In the genomic region with DNA sequence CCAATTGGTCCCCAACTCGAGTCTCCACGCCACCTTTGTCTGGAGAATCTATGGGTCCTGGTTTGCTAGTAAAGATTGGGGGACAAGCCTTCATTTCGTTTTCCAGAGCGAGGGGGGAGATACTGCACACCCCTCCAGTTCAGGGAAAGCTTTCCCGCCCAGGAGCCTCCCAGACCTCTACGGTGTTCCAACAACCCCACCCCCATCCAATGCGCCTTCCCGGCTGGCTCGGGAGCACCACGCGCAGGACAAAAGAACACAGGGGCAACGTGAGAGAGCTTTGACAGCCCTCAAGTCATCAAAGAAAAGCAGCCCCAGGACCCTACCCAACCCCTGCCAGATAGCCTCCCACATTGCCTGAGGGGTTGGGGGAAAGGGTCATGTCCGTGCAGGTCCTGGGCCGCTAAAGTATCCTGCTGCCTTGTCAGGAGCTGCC, we compare ENCODE assay signal across 8 mouse cellular contexts. TPM values are rescaled to one million over a fixed set of nuclear protein-coding genes. Genes with fewer than 3 reads are reported as not detected.
DNase-seq lines count a peak whose midpoint lies in the region; ATAC-seq lines count a peak whose summit lies in the region.

No protein-coding gene starts in this region.

- no peak for ATAC-seq in embryonic facial prominence, embryonic 15.5 days (ENCODE audit: insufficient number of reproducible peaks, low FRiP score, low TSS enrichment, low read depth)
- ATAC-seq in liver, embryonic 13.5 days (ENCODE audit: low read depth), result no peak
- no peak for ATAC-seq in neural tube, embryonic 13.5 days (ENCODE audit: low read depth)

- whole genome bisulfite sequencing in embryonic facial prominence, embryonic 15.5 days, result 0% methylated on average over 14 of the region's 14 CpGs
- 1% methylated on average over 14 of the region's 14 CpGs for WGBS in liver, embryonic 13.5 days (ENCODE audit: insufficient replicate concordance)
- WGBS in neural tube, embryonic 13.5 days, result 0% methylated on average over 14 of the region's 14 CpGs

- H3K36me3 ChIP-seq in embryonic facial prominence, embryonic 15.5 days, result no peaks in the 10 kb centered on the region
- no peaks in the 10 kb centered on the region for H3K36me3 ChIP-seq in liver, embryonic 13.5 days
- no peaks in the 10 kb centered on the region for H3K36me3 ChIP-seq in neural tube, embryonic 13.5 days

- H3K4me2 ChIP-seq in embryonic facial prominence, embryonic 15.5 days (replicated peaks), result peak overlapping the region; percentile 82
- H3K4me2 ChIP-seq in liver, embryonic 13.5 days, result peak overlapping the region; percentile 79
- H3K4me2 ChIP-seq in neural tube, embryonic 13.5 days, result peak overlapping the region; percentile 99

- DNase-seq in kidney, adult 18-20 months, result peak; percentile 10
- no peak for DNase-seq in kidney, adult 11 months
- peak; percentile 50 for DNase-seq in Muller cell, postnatal 12 days (ENCODE audit: inconsistent ontology term)
- DNase-seq in heart, postnatal 4 days, result peak; percentile 56
- no peak for DNase-seq in liver, embryonic 13.5 days
- DNase-seq in layer of hippocampus, adult 18-20 months (ENCODE audit: low spot score in 2 of 2), result no peak

- H3K9me3 ChIP-seq in embryonic facial prominence, embryonic 15.5 days (replicated peaks), result no peaks in the 10 kb centered on the region
- H3K9me3 ChIP-seq in liver, embryonic 13.5 days (replicated peaks), result no peaks in the 10 kb centered on the region
- no peaks in the 10 kb centered on the region for H3K9me3 ChIP-seq in neural tube, embryonic 13.5 days

- H3K9ac ChIP-seq in embryonic facial prominence, embryonic 15.5 days, result peak overlapping the region; percentile 62
- H3K9ac ChIP-seq in liver, embryonic 13.5 days, result peak overlapping the region; percentile 17; the same call in 1 of the 2 replicates
- H3K9ac ChIP-seq in neural tube, embryonic 13.5 days, result peak overlapping the region; percentile 76

- H3K4me3 ChIP-seq in embryonic facial prominence, embryonic 15.5 days (replicated peaks), result peak overlapping the region; percentile 59
- peak overlapping the region; percentile 65 for H3K4me3 ChIP-seq in liver, embryonic 13.5 days (replicated peaks)
- H3K4me3 ChIP-seq in neural tube, embryonic 13.5 days, result peak overlapping the region; percentile 63

- H3K27me3 ChIP-seq in embryonic facial prominence, embryonic 15.5 days, result no peaks in the 10 kb centered on the region
- peaks cover 62% of the 10 kb centered on the region for H3K27me3 ChIP-seq in liver, embryonic 13.5 days
- peaks cover 17% of the 10 kb centered on the region for H3K27me3 ChIP-seq in neural tube, embryonic 13.5 days

- H3K27ac ChIP-seq in embryonic facial prominence, embryonic 15.5 days (replicated peaks), result peak overlapping the region; percentile 96
- no peak overlapping the region for H3K27ac ChIP-seq in liver, embryonic 13.5 days
- H3K27ac ChIP-seq in neural tube, embryonic 13.5 days (replicated peaks), result peak overlapping the region; percentile 76

- peaks cover 19% of the 10 kb centered on the region; the same call in 1 of the 2 replicates for H3K4me1 ChIP-seq in embryonic facial prominence, embryonic 15.5 days
- H3K4me1 ChIP-seq in liver, embryonic 13.5 days (replicated peaks), result peaks cover 32% of the 10 kb centered on the region
- H3K4me1 ChIP-seq in neural tube, embryonic 13.5 days (replicated peaks), result peaks cover 40% of the 10 kb centered on the region

RNA-seq across cellular contexts. Expression of gene Vcan, which starts 1.2 kb away (rescaled TPM):
- polyA plus RNA-seq in embryonic facial prominence, embryonic 15.5 days (2015; fragmentation: Nextera tagmentation; extraction: Ambion mirVana), result 93.5 and 109 TPM in 2 replicates
- total RNA-seq in heart, postnatal 4 days (2021), result 10 to 100 TPM; 83.8 to 84.4 TPM
- 1.8 and 2.0 TPM in 2 replicates for polyA plus RNA-seq in liver, embryonic 13.5 days (2015; fragmentation: Nextera tagmentation; extraction: Ambion mirVana)
- polyA plus RNA-seq in neural tube, embryonic 13.5 days (2015; fragmentation: Nextera tagmentation; extraction: Ambion mirVana), result 19.9 and 27.7 TPM in 2 replicates
- total RNA-seq in layer of hippocampus, adult 18-20 months (2021), result 10 to 100 TPM; 14.2 to 14.9 TPM

Comparison
In these comparisons a context has a peak if more than half of its experiments do, and no peak if none do; other contexts are left out.
1. DNase-seq: peak in kidney, adult 18-20 months (single experiment), Muller cell, postnatal 12 days (single experiment) and heart, postnatal 4 days (single experiment); none in kidney, adult 11 months (single experiment), liver, embryonic 13.5 days (single experiment) and layer of hippocampus, adult 18-20 months (0 of 2).
2. H3K9ac ChIP-seq: peak in every context shown above with its lines; median percentile 76 in neural tube, embryonic 13.5 days; 62 in embryonic facial prominence, embryonic 15.5 days; 17 in liver, embryonic 13.5 days.
3. Peak in every context shown above with its lines, with median percentiles within 50 percentile points of each other: H3K4me2 ChIP-seq and H3K4me3 ChIP-seq.